Mouse (Mus musculus): ENCODE data around the gene Rps23. TPM values are rescaled to one million over a fixed set of nuclear protein-coding genes. Genes with fewer than 3 reads are reported as not detected.

The Rps23 gene
- polyA plus RNA-seq, 1 experiment: 1,782 TPM

- Histone ChIP-seq H3K4me3 (no peak overlapping the region), H3K27me3 (ENCODE audit: control insufficient read depth, insufficient read depth, insufficient read length) (no peaks in the 10 kb centered on the region), H3K4me2 (ENCODE audit: low read depth) (no peak overlapping the region), H3ac (ENCODE audit: control insufficient read depth, insufficient read length) (no peak overlapping the region), H3K36me3 (ENCODE audit: control insufficient read depth, insufficient read depth) (no peaks in the 10 kb centered on the region), H3K79me2 (ENCODE audit: control insufficient read depth, insufficient read depth) (no peaks in the 10 kb centered on the region)
- no peak for TF ChIP-seq CEBPB (IDR thresholded peaks at IDR 0.05; ENCODE audit: insufficient read depth, poor library complexity, severe bottlenecking)
- TF ChIP-seq MAX (IDR thresholded peaks at IDR 0.05; ENCODE audit: low read depth): no peak
- no peak for TF ChIP-seq SRF (IDR thresholded peaks at IDR 0.05; ENCODE audit: control insufficient read depth, insufficient read length, low read depth)
- no peak for TF ChIP-seq TCF12 (IDR thresholded peaks at IDR 0.05; ENCODE audit: insufficient read depth, poor library complexity, severe bottlenecking)
- TF ChIP-seq POLR2AphosphoS2 (IDR thresholded peaks at IDR 0.05; ENCODE audit: insufficient read length, low read depth): no peak
- TF ChIP-seq MYOG (IDR thresholded peaks at IDR 0.05; ENCODE audit: control insufficient read depth in 1 of 3, insufficient read depth in 1 of 3, insufficient read length in 2 of 3, low read depth in 2 of 3): no peak
- TF ChIP-seq MYOD1 (IDR thresholded peaks at IDR 0.05; ENCODE audit: control insufficient read depth in 1 of 3, insufficient read length in 2 of 3, low read depth in 2 of 3): no peak
- no peak for TF ChIP-seq E2F4 (IDR thresholded peaks at IDR 0.05; ENCODE audit: insufficient read depth)
- no peak for TF ChIP-seq POLR2A (IDR thresholded peaks at IDR 0.05; ENCODE audit: insufficient read length, low read depth)
- TF ChIP-seq USF1 (IDR thresholded peaks at IDR 0.05; ENCODE audit: low read depth): no peak
- no peak for TF ChIP-seq REST (IDR thresholded peaks at IDR 0.05; ENCODE audit: insufficient read depth, insufficient read length)
- no peak for TF ChIP-seq TCF3 (IDR thresholded peaks at IDR 0.05; ENCODE audit: insufficient read length, low read depth)
Measured at GRCm38 (mm10) chr13:90933256-90933655, 10.5 kb downstream of the Rps23 start.

- TF ChIP-seq MYOD1 (IDR thresholded peaks at IDR 0.05; ENCODE audit: control insufficient read depth in 1 of 3, insufficient read length in 2 of 3, low read depth in 2 of 3) (no peak), MAX (IDR thresholded peaks at IDR 0.05; ENCODE audit: low read depth) (no peak), USF1 (IDR thresholded peaks at IDR 0.05; ENCODE audit: low read depth) (no peak), E2F4 (IDR thresholded peaks at IDR 0.05; ENCODE audit: insufficient read depth) (no peak), POLR2AphosphoS2 (IDR thresholded peaks at IDR 0.05; ENCODE audit: insufficient read length, low read depth) (no peak)
- H3K27me3 ChIP-seq (ENCODE audit: control insufficient read depth, insufficient read depth, insufficient read length): no peaks in the 10 kb centered on the region
- H3K79me2 ChIP-seq (ENCODE audit: control insufficient read depth, insufficient read depth): no peaks in the 10 kb centered on the region
- H3K4me2 ChIP-seq (ENCODE audit: low read depth): no peak overlapping the region
- no peaks in the 10 kb centered on the region for H3K36me3 ChIP-seq (ENCODE audit: control insufficient read depth, insufficient read depth)
- no peak overlapping the region for H3ac ChIP-seq (ENCODE audit: control insufficient read depth, insufficient read length)
- H3K4me3 ChIP-seq: no peak overlapping the region
Measured at GRCm38 (mm10) chr13:90935852-90936251, 13.1 kb downstream of the Rps23 start.

- Histone ChIP-seq H3K4me3 (no peak overlapping the region), H3K79me2 (ENCODE audit: control insufficient read depth, insufficient read depth) (no peaks in the 10 kb centered on the region), H3K4me2 (ENCODE audit: low read depth) (no peak overlapping the region), H3K36me3 (ENCODE audit: control insufficient read depth, insufficient read depth) (no peaks in the 10 kb centered on the region), H3ac (ENCODE audit: control insufficient read depth, insufficient read length) (no peak overlapping the region), H3K27me3 (ENCODE audit: control insufficient read depth, insufficient read depth, insufficient read length) (no peaks in the 10 kb centered on the region)
- TF ChIP-seq REST (IDR thresholded peaks at IDR 0.05; ENCODE audit: insufficient read depth, insufficient read length): no peak
- TF ChIP-seq MAX (IDR thresholded peaks at IDR 0.05; ENCODE audit: low read depth): no peak
- no peak for TF ChIP-seq USF1 (IDR thresholded peaks at IDR 0.05; ENCODE audit: low read depth)
- no peak for TF ChIP-seq TCF12 (IDR thresholded peaks at IDR 0.05; ENCODE audit: insufficient read depth, poor library complexity, severe bottlenecking)
- no peak for TF ChIP-seq SRF (IDR thresholded peaks at IDR 0.05; ENCODE audit: control insufficient read depth, insufficient read length, low read depth)
- no peak for TF ChIP-seq MYOD1 (IDR thresholded peaks at IDR 0.05; ENCODE audit: control insufficient read depth in 1 of 3, insufficient read length in 2 of 3, low read depth in 2 of 3)
- TF ChIP-seq MYOG (IDR thresholded peaks at IDR 0.05; ENCODE audit: control insufficient read depth in 1 of 3, insufficient read depth in 1 of 3, insufficient read length in 2 of 3, low read depth in 2 of 3): no peak
- no peak for TF ChIP-seq TCF3 (IDR thresholded peaks at IDR 0.05; ENCODE audit: insufficient read length, low read depth)
- TF ChIP-seq CEBPB (IDR thresholded peaks at IDR 0.05; ENCODE audit: insufficient read depth, poor library complexity, severe bottlenecking): no peak
- TF ChIP-seq E2F4 (IDR thresholded peaks at IDR 0.05; ENCODE audit: insufficient read depth): no peak
- no peak for TF ChIP-seq POLR2AphosphoS2 (IDR thresholded peaks at IDR 0.05; ENCODE audit: insufficient read length, low read depth)
- TF ChIP-seq POLR2A (IDR thresholded peaks at IDR 0.05; ENCODE audit: insufficient read length, low read depth): no peak
Measured at GRCm38 (mm10) chr13:90939192-90939591, 16.4 kb downstream of the Rps23 start.

GRCm38 (mm10) chr13:90939600-90939999, 16.8 kb downstream of the Rps23 start:
- no peak overlapping the region for H3K4me3 ChIP-seq
- H3K27me3 ChIP-seq (ENCODE audit: control insufficient read depth, insufficient read depth, insufficient read length): no peaks in the 10 kb centered on the region
- H3K4me2 ChIP-seq (ENCODE audit: low read depth): no peak overlapping the region
- TF ChIP-seq POLR2AphosphoS2 (IDR thresholded peaks at IDR 0.05; ENCODE audit: insufficient read length, low read depth) (no peak), POLR2A (IDR thresholded peaks at IDR 0.05; ENCODE audit: insufficient read length, low read depth) (no peak), TCF12 (IDR thresholded peaks at IDR 0.05; ENCODE audit: insufficient read depth, poor library complexity, severe bottlenecking) (no peak), SRF (IDR thresholded peaks at IDR 0.05; ENCODE audit: control insufficient read depth, insufficient read length, low read depth) (no peak), MYOG (IDR thresholded peaks at IDR 0.05; ENCODE audit: control insufficient read depth in 1 of 3, insufficient read depth in 1 of 3, insufficient read length in 2 of 3, low read depth in 2 of 3) (no peak), MYOD1 (IDR thresholded peaks at IDR 0.05; ENCODE audit: control insufficient read depth in 1 of 3, insufficient read length in 2 of 3, low read depth in 2 of 3) (no peak), CEBPB (IDR thresholded peaks at IDR 0.05; ENCODE audit: insufficient read depth, poor library complexity, severe bottlenecking) (no peak), TCF3 (IDR thresholded peaks at IDR 0.05; ENCODE audit: insufficient read length, low read depth) (no peak), MAX (IDR thresholded peaks at IDR 0.05; ENCODE audit: low read depth) (no peak), E2F4 (IDR thresholded peaks at IDR 0.05; ENCODE audit: insufficient read depth) (no peak), USF1 (IDR thresholded peaks at IDR 0.05; ENCODE audit: low read depth) (no peak), REST (IDR thresholded peaks at IDR 0.05; ENCODE audit: insufficient read depth, insufficient read length) (no peak)
- H3K36me3 ChIP-seq (ENCODE audit: control insufficient read depth, insufficient read depth): no peaks in the 10 kb centered on the region
- H3ac ChIP-seq (ENCODE audit: control insufficient read depth, insufficient read length): no peak overlapping the region
- H3K79me2 ChIP-seq (ENCODE audit: control insufficient read depth, insufficient read depth): no peaks in the 10 kb centered on the region

GRCm38 (mm10) chr13:90958894-90959293, 36.1 kb downstream of the Rps23 start:
- H3K79me2 ChIP-seq (ENCODE audit: control insufficient read depth, insufficient read depth): no peaks in the 10 kb centered on the region
- H3K4me3 ChIP-seq: no peak overlapping the region
- H3K27me3 ChIP-seq (ENCODE audit: control insufficient read depth, insufficient read depth, insufficient read length): no peaks in the 10 kb centered on the region
- H3ac ChIP-seq (ENCODE audit: control insufficient read depth, insufficient read length): no peak overlapping the region
- H3K36me3 ChIP-seq (ENCODE audit: control insufficient read depth, insufficient read depth): no peaks in the 10 kb centered on the region
- no peak overlapping the region for H3K4me2 ChIP-seq (ENCODE audit: low read depth)
- TF ChIP-seq E2F4 (IDR thresholded peaks at IDR 0.05; ENCODE audit: insufficient read depth) (no peak), USF1 (IDR thresholded peaks at IDR 0.05; ENCODE audit: low read depth) (no peak), REST (IDR thresholded peaks at IDR 0.05; ENCODE audit: insufficient read depth, insufficient read length) (no peak), POLR2A (IDR thresholded peaks at IDR 0.05; ENCODE audit: insufficient read length, low read depth) (no peak), TCF12 (IDR thresholded peaks at IDR 0.05; ENCODE audit: insufficient read depth, poor library complexity, severe bottlenecking) (no peak), MYOD1 (IDR thresholded peaks at IDR 0.05; ENCODE audit: control insufficient read depth in 1 of 3, insufficient read length in 2 of 3, low read depth in 2 of 3) (no peak), POLR2AphosphoS2 (IDR thresholded peaks at IDR 0.05; ENCODE audit: insufficient read length, low read depth) (no peak), SRF (IDR thresholded peaks at IDR 0.05; ENCODE audit: control insufficient read depth, insufficient read length, low read depth) (no peak), CEBPB (IDR thresholded peaks at IDR 0.05; ENCODE audit: insufficient read depth, poor library complexity, severe bottlenecking) (no peak), MAX (IDR thresholded peaks at IDR 0.05; ENCODE audit: low read depth) (no peak), MYOG (IDR thresholded peaks at IDR 0.05; ENCODE audit: control insufficient read depth in 1 of 3, insufficient read depth in 1 of 3, insufficient read length in 2 of 3, low read depth in 2 of 3) (no peak), TCF3 (IDR thresholded peaks at IDR 0.05; ENCODE audit: insufficient read length, low read depth) (no peak)

Measured in myocyte (in vitro differentiated cells).